Mouse (Mus musculus): ENCODE data around the gene Hs6st1. TPM values are rescaled to one million over a fixed set of nuclear protein-coding genes. Genes with fewer than 3 reads are reported as not detected.

Hs6st1 gene
- polyA plus RNA-seq, 2 experiments: 6.8 to 31.0 TPM

GRCm38 (mm10) chr1:36063641-36063955 is 4.6 kb upstream of the Hs6st1 start:
- Histone ChIP-seq H3K36me3 (replicated peaks; ENCODE audit: control insufficient read depth, insufficient read depth, low read depth) (no peaks in the 10 kb centered on the region), H3K4me3 (ENCODE audit: insufficient read depth in 1 of 2, low read depth in 2 of 2, low read length in 2 of 2) (no peak overlapping the region), H3K9ac (replicated peaks) (no peak overlapping the region), H3K27me3 (ENCODE audit: control insufficient read depth, insufficient read depth, low read length) (no peaks in the 10 kb centered on the region), H3K9me3 (ENCODE audit: control insufficient read depth, low read length) (no peaks in the 10 kb centered on the region), H3K27ac (no peak overlapping the region), H3K4me1 (replicated peaks; ENCODE audit: control insufficient read depth in 2 of 2, insufficient read depth in 2 of 2, low read length in 1 of 2) (peaks cover 31 to 54% of the 10 kb centered on the region in 2 experiments), H3K4me2 (ENCODE audit: low read depth) (no peak overlapping the region)
- ATAC-seq (ENCODE audit: insufficient read depth) (no peak), DNase-seq (ENCODE audit: low read depth in 3 of 3, low spot score in 3 of 3) (no peak)
- WGBS (ENCODE audit: insufficient replicate concordance): 61% methylated on average over 2 of the region's 2 CpGs
- TF ChIP-seq CTCF (IDR thresholded peaks at IDR 0.05; ENCODE audit: low read depth) (no peak), EP300 (IDR thresholded peaks at IDR 0.05; ENCODE audit: low read depth) (no peak)

- no peak for TF ChIP-seq CTCF (IDR thresholded peaks at IDR 0.05; ENCODE audit: low read depth)
- TF ChIP-seq EP300 (IDR thresholded peaks at IDR 0.05; ENCODE audit: low read depth): no peak
- Histone ChIP-seq H3K9ac (replicated peaks) (peak overlapping the region; percentile 57; the same call in 1 of the 2 replicates), H3K27me3 (ENCODE audit: control insufficient read depth, insufficient read depth, low read length) (no peaks in the 10 kb centered on the region), H3K9me3 (ENCODE audit: control insufficient read depth, low read length) (no peaks in the 10 kb centered on the region), H3K4me3 (ENCODE audit: insufficient read depth in 1 of 2, low read depth in 2 of 2, low read length in 2 of 2) (no peak overlapping the region; a peak in 1 of 4 replicates), H3K36me3 (replicated peaks; ENCODE audit: control insufficient read depth, insufficient read depth, low read depth) (no peaks in the 10 kb centered on the region), H3K4me2 (ENCODE audit: low read depth) (peak overlapping the region; percentile 58), H3K27ac (no peak overlapping the region), H3K4me1 (replicated peaks; ENCODE audit: control insufficient read depth in 2 of 2, insufficient read depth in 2 of 2, low read length in 1 of 2) (peaks cover 31 to 54% of the 10 kb centered on the region in 2 experiments)
- DNase-seq (ENCODE audit: low read depth in 3 of 3, low spot score in 3 of 3): no peak
- 45% methylated on average over 4 of the region's 4 CpGs for WGBS (ENCODE audit: insufficient replicate concordance)
- no peak for ATAC-seq (ENCODE audit: insufficient read depth)
These were observed 4.0 kb upstream of the Hs6st1 start for GRCm38 (mm10) chr1:36064223-36064622.

GRCm38 (mm10) chr1:36064861-36065760 is 3.1 kb upstream of the Hs6st1 start:
- peak; percentile 72 to 83 (median 73) for DNase-seq (ENCODE audit: low read depth in 3 of 3, low spot score in 3 of 3)
- peak; percentile 94 for TF ChIP-seq CTCF (IDR thresholded peaks at IDR 0.05; ENCODE audit: low read depth)
- no peak for TF ChIP-seq EP300 (IDR thresholded peaks at IDR 0.05; ENCODE audit: low read depth)
- under 1% methylated on average over 24 of the region's 24 CpGs for WGBS (ENCODE audit: insufficient replicate concordance)
- H3K27me3 ChIP-seq (ENCODE audit: control insufficient read depth, insufficient read depth, low read length): no peaks in the 10 kb centered on the region
- peak overlapping the region; percentile 58 for H3K4me2 ChIP-seq (ENCODE audit: low read depth)
- H3K4me3 ChIP-seq (ENCODE audit: insufficient read depth in 1 of 2, low read depth in 2 of 2, low read length in 2 of 2): peak overlapping the region; percentile 30 to 36; a peak in 3 of 4 replicates
- peaks cover 31 to 56% of the 10 kb centered on the region in 2 experiments for H3K4me1 ChIP-seq (replicated peaks; ENCODE audit: control insufficient read depth in 2 of 2, insufficient read depth in 2 of 2, low read length in 1 of 2)
- ATAC-seq (ENCODE audit: insufficient read depth): 0 out of 2 replicates have a peak, but pooled peaks have one; percentile 13
- peaks cover 3% of the 10 kb centered on the region for H3K36me3 ChIP-seq (replicated peaks; ENCODE audit: control insufficient read depth, insufficient read depth, low read depth)
- no peaks in the 10 kb centered on the region for H3K9me3 ChIP-seq (ENCODE audit: control insufficient read depth, low read length)
- H3K27ac ChIP-seq: peak overlapping the region; percentile 16
- H3K9ac ChIP-seq (replicated peaks): peak overlapping the region; percentile 57

GRCm38 (mm10) chr1:36065761-36066150 is 2.4 kb upstream of the Hs6st1 start:
- Histone ChIP-seq H3K36me3 (replicated peaks; ENCODE audit: control insufficient read depth, insufficient read depth, low read depth) (peaks cover 9% of the 10 kb centered on the region), H3K4me3 (ENCODE audit: insufficient read depth in 1 of 2, low read depth in 2 of 2, low read length in 2 of 2) (no peak overlapping the region), H3K4me1 (replicated peaks; ENCODE audit: control insufficient read depth in 2 of 2, insufficient read depth in 2 of 2, low read length in 1 of 2) (peaks cover 31 to 59% of the 10 kb centered on the region in 2 experiments), H3K4me2 (ENCODE audit: low read depth) (peak overlapping the region; percentile 58), H3K9me3 (ENCODE audit: control insufficient read depth, low read length) (no peaks in the 10 kb centered on the region), H3K27me3 (ENCODE audit: control insufficient read depth, insufficient read depth, low read length) (no peaks in the 10 kb centered on the region), H3K27ac (no peak overlapping the region; the same call in 1 of the 2 replicates), H3K9ac (replicated peaks) (peak overlapping the region; percentile 57)
- DNase-seq (ENCODE audit: low read depth in 3 of 3, low spot score in 3 of 3) (no peak), ATAC-seq (ENCODE audit: insufficient read depth) (no peak)
- no peak for TF ChIP-seq EP300 (IDR thresholded peaks at IDR 0.05; ENCODE audit: low read depth)
- 58% methylated on average over 9 of the region's 9 CpGs for WGBS (ENCODE audit: insufficient replicate concordance)

- peaks cover 35 to 63% of the 10 kb centered on the region in 2 experiments for H3K4me1 ChIP-seq (replicated peaks; ENCODE audit: control insufficient read depth in 2 of 2, insufficient read depth in 2 of 2, low read length in 1 of 2)
These were observed 1.8 kb upstream of the Hs6st1 start for GRCm38 (mm10) chr1:36066216-36066980.

More at GRCm38 (mm10) chr1:36066216-36066980, 1.8 kb upstream of the Hs6st1 start:
- 80% methylated on average over 6 of the region's 6 CpGs for WGBS (ENCODE audit: insufficient replicate concordance)
- Histone ChIP-seq H3K36me3 (replicated peaks; ENCODE audit: control insufficient read depth, insufficient read depth, low read depth) (peaks cover 14% of the 10 kb centered on the region), H3K27ac (no peak overlapping the region), H3K9me3 (ENCODE audit: control insufficient read depth, low read length) (no peaks in the 10 kb centered on the region), H3K4me3 (ENCODE audit: insufficient read depth in 1 of 2, low read depth in 2 of 2, low read length in 2 of 2) (no peak overlapping the region), H3K9ac (replicated peaks) (no peak overlapping the region), H3K4me2 (ENCODE audit: low read depth) (no peak overlapping the region), H3K27me3 (ENCODE audit: control insufficient read depth, insufficient read depth, low read length) (no peaks in the 10 kb centered on the region)
- no peak for ATAC-seq (ENCODE audit: insufficient read depth)
- TF ChIP-seq EP300 (IDR thresholded peaks at IDR 0.05; ENCODE audit: low read depth) (no peak), CTCF (IDR thresholded peaks at IDR 0.05; ENCODE audit: low read depth) (no peak)
- DNase-seq (ENCODE audit: low read depth in 3 of 3, low spot score in 3 of 3): no peak
